Mouse (Mus musculus): Measurements from ENCODE around the gene Ndrg3. TPM values are rescaled to one million over a fixed set of nuclear protein-coding genes. Genes with fewer than 3 reads are reported as not detected.
A peak's percentile ranks its signal among the peaks of the same experiment; 100 is the strongest.

Ndrg3 gene
- polyA plus RNA-seq, 1 experiment from 2014 or later, result 22.8 TPM

DNA sequence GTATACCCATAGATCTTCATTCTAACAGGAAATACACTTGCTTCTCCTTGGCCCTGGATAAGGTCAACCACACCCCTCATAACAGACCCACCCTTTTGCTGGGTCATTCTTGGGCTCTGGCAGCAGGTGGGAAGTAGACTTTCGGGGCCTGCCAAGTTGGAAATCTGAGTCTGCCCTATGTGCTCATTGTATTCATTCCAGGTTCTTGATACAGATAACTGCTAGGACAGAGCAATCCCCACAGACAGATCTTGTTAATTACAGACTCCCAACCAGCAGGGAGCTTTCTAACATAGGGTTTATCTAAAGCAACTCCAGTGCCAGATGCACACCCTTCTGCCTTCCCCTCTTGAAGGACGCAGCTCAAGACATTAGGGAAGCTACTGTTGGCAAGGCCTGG lies 9.0 kb downstream of the Ndrg3 start:
- H3K36me3 ChIP-seq (ENCODE audit: insufficient read depth, low read length), result no peaks in the 10 kb centered on the region
- H3K4me1 ChIP-seq (ENCODE audit: insufficient read depth, low read depth, low read length), result no peaks in the 10 kb centered on the region
- no peaks in the 10 kb centered on the region for H3K27me3 ChIP-seq (replicated peaks; ENCODE audit: insufficient read depth, low read length)
- H3K9ac ChIP-seq (replicated peaks; ENCODE audit: low read depth), result no peak overlapping the region
- H3K9me3 ChIP-seq (ENCODE audit: low read length), result no peaks in the 10 kb centered on the region
- TF ChIP-seq EP300 (IDR thresholded peaks at IDR 0.05) (no peak), CTCF (IDR thresholded peaks at IDR 0.05) (no peak)
- 69% methylated on average over 2 of the region's 2 CpGs for WGBS
- no peak overlapping the region for H3K4me3 ChIP-seq (ENCODE audit: low read depth, low read length)
- 0 out of 2 replicates have a peak overlapping the region, but pooled peaks have one; percentile 32 for H3K27ac ChIP-seq (ENCODE audit: low read length)
- ATAC-seq (peak; percentile 35; the same call in 1 of the 2 replicates), DNase-seq (ENCODE audit: low spot score) (peak; percentile 25)
- H3K4me2 ChIP-seq (replicated peaks; ENCODE audit: low read depth, low read length), result no peak overlapping the region

- DNase-seq (ENCODE audit: low spot score), result no peak
Observed at GRCm38 (mm10) chr2:156981291-156981690, 10.6 kb downstream of the Ndrg3 start.

GRCm38 (mm10) chr2:156980059-156980458 lies 11.8 kb downstream of the Ndrg3 start:
- Histone ChIP-seq H3K27ac (ENCODE audit: low read length) (no peak overlapping the region), H3K4me2 (replicated peaks; ENCODE audit: low read depth, low read length) (no peak overlapping the region), H3K4me3 (ENCODE audit: low read depth, low read length) (no peak overlapping the region), H3K9me3 (ENCODE audit: low read length) (no peaks in the 10 kb centered on the region), H3K9ac (replicated peaks; ENCODE audit: low read depth) (no peak overlapping the region), H3K36me3 (ENCODE audit: insufficient read depth, low read length) (no peaks in the 10 kb centered on the region), H3K27me3 (replicated peaks; ENCODE audit: insufficient read depth, low read length) (no peaks in the 10 kb centered on the region), H3K4me1 (ENCODE audit: insufficient read depth, low read depth, low read length) (no peaks in the 10 kb centered on the region)
- no peak for DNase-seq (ENCODE audit: low spot score)
- ATAC-seq, result no peak
- WGBS, result 50% methylated on average over 2 of the region's 2 CpGs
- TF ChIP-seq CTCF (IDR thresholded peaks at IDR 0.05), result no peak
- TF ChIP-seq EP300 (IDR thresholded peaks at IDR 0.05), result no peak

More at GRCm38 (mm10) chr2:156981291-156981690, 10.6 kb downstream of the Ndrg3 start:
- no peaks in the 10 kb centered on the region for H3K36me3 ChIP-seq (ENCODE audit: insufficient read depth, low read length)
- WGBS, result 78% methylated on average over 4 of the region's 4 CpGs
- no peak for TF ChIP-seq EP300 (IDR thresholded peaks at IDR 0.05)
- H3K4me1 ChIP-seq (ENCODE audit: insufficient read depth, low read depth, low read length), result no peaks in the 10 kb centered on the region
- ATAC-seq, result no peak
- H3K27me3 ChIP-seq (replicated peaks; ENCODE audit: insufficient read depth, low read length), result no peaks in the 10 kb centered on the region
- no peaks in the 10 kb centered on the region for H3K9me3 ChIP-seq (ENCODE audit: low read length)
- no peak overlapping the region for H3K9ac ChIP-seq (replicated peaks; ENCODE audit: low read depth)
- H3K4me2 ChIP-seq (replicated peaks; ENCODE audit: low read depth, low read length), result no peak overlapping the region
- no peak overlapping the region for H3K4me3 ChIP-seq (ENCODE audit: low read depth, low read length)
- H3K27ac ChIP-seq (ENCODE audit: low read length), result no peak overlapping the region

DNA sequence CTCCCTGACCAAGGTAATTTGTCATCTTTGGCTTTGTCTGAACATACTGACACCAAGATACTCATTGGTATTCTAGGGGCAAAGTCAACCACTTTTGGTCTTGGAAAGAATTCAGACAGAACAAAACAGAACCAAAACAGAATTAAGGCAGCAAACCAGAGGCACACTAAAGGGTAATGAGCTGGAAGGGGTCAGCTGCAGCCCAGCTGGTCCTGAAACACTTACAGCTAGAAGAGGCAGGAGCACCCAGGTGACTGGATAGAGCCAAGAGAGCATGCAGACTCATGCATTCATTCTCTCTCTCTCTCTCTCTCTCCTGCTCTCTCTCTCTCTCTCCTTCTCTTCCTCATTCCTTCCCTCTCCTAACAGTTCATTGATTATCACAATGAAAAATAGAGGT lies 15.1 kb downstream of the Ndrg3 start:
- H3K4me1 ChIP-seq (ENCODE audit: insufficient read depth, low read depth, low read length), result no peaks in the 10 kb centered on the region
- H3K27ac ChIP-seq (ENCODE audit: low read length), result no peak overlapping the region
- H3K9ac ChIP-seq (replicated peaks; ENCODE audit: low read depth), result no peak overlapping the region
- H3K9me3 ChIP-seq (ENCODE audit: low read length), result no peaks in the 10 kb centered on the region
- no peak for TF ChIP-seq EP300 (IDR thresholded peaks at IDR 0.05)
- no peak for TF ChIP-seq CTCF (IDR thresholded peaks at IDR 0.05)
- no peaks in the 10 kb centered on the region for H3K27me3 ChIP-seq (replicated peaks; ENCODE audit: insufficient read depth, low read length)
- DNase-seq (ENCODE audit: low spot score) (no peak), ATAC-seq (no peak)
- no peak overlapping the region for H3K4me3 ChIP-seq (ENCODE audit: low read depth, low read length)
- no peaks in the 10 kb centered on the region for H3K36me3 ChIP-seq (ENCODE audit: insufficient read depth, low read length)
- no peak overlapping the region for H3K4me2 ChIP-seq (replicated peaks; ENCODE audit: low read depth, low read length)

- Histone ChIP-seq H3K36me3 (ENCODE audit: insufficient read depth, low read length) (no peaks in the 10 kb centered on the region), H3K9me3 (ENCODE audit: low read length) (no peaks in the 10 kb centered on the region), H3K9ac (replicated peaks; ENCODE audit: low read depth) (no peak overlapping the region), H3K27me3 (replicated peaks; ENCODE audit: insufficient read depth, low read length) (no peaks in the 10 kb centered on the region), H3K4me2 (replicated peaks; ENCODE audit: low read depth, low read length) (no peak overlapping the region), H3K27ac (ENCODE audit: low read length) (no peak overlapping the region), H3K4me1 (ENCODE audit: insufficient read depth, low read depth, low read length) (no peaks in the 10 kb centered on the region), H3K4me3 (ENCODE audit: low read depth, low read length) (no peak overlapping the region)
- 31% methylated on average over 2 of the region's 2 CpGs for WGBS
- ATAC-seq (no peak), DNase-seq (ENCODE audit: low spot score) (no peak)
- TF ChIP-seq EP300 (IDR thresholded peaks at IDR 0.05) (no peak), CTCF (IDR thresholded peaks at IDR 0.05) (no peak)
Observed at GRCm38 (mm10) chr2:156974967-156975366, 16.9 kb downstream of the Ndrg3 start.

DNA sequence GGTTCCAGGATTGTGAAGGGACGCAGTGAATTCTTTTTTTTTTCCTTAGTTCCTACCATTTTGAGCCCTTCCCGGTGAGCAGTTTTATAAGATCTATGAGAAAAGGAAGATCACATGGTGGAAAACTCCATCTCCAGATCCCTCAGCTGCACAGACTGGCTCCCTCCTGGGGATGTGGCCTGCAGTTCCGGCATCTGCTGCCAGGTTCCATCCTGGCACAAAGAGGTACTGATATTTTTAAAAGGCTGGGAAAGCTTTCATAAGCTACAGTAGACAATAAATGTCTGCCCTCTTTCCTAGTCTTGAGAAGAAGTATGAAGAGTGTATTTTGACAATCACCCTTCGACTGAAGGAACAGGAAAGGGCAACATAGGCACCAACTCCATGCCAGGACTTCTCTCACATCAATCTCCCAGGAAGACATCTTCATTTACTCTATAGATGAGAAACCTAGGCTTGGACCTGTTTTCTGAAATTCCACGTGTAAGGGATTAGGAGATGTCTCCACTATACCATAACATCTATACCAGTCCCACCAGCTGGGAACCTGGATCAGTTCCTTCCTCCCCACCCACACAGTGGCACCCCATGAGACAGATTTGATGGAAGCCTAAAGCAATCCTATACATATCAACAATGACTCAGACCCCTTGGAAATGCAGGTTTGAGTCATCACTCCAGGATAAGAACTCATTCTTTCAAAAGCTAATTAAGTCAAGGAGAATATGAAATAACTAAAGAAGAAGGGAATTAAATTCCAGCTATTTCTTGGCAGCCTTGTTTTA lies 18.3 kb downstream of the Ndrg3 start:
- H3K9ac ChIP-seq (replicated peaks; ENCODE audit: low read depth), result no peak overlapping the region
- no peaks in the 10 kb centered on the region for H3K36me3 ChIP-seq (ENCODE audit: insufficient read depth, low read length)
- no peaks in the 10 kb centered on the region for H3K4me1 ChIP-seq (ENCODE audit: insufficient read depth, low read depth, low read length)
- DNase-seq (ENCODE audit: low spot score) (no peak), ATAC-seq (no peak)
- H3K9me3 ChIP-seq (ENCODE audit: low read length), result no peaks in the 10 kb centered on the region
- H3K27me3 ChIP-seq (replicated peaks; ENCODE audit: insufficient read depth, low read length), result no peaks in the 10 kb centered on the region
- H3K27ac ChIP-seq (ENCODE audit: low read length), result no peak overlapping the region
- TF ChIP-seq CTCF (IDR thresholded peaks at IDR 0.05), result no peak
- TF ChIP-seq EP300 (IDR thresholded peaks at IDR 0.05), result no peak
- H3K4me2 ChIP-seq (replicated peaks; ENCODE audit: low read depth, low read length), result no peak overlapping the region
- 85% methylated on average over 5 of the region's 5 CpGs for WGBS
- no peak overlapping the region for H3K4me3 ChIP-seq (ENCODE audit: low read depth, low read length)
